Mouse (Mus musculus) embryonic fibroblast, embryonic 13.5 days (primary cell): ENCODE data around the gene Suz12.
"Not testable (repeated sequence)": the region's sequence is repeated elsewhere in the genome, so short reads cannot be mapped to it uniquely, and the experiment has no call there.

ENCODE experiments used
- CTCF ChIP-seq: IDR thresholded peaks from 2 replicates; pipeline ENCODE4 v1.5.1; 2011; ENCODE audit warnings: mild to moderate bottlenecking, control low read depth, low read length, moderate library complexity, borderline replicate concordance; ENCODE audit not compliant: insufficient read depth
- POLR2A ChIP-seq: IDR thresholded peaks from 2 replicates; pipeline ENCODE4 v1.6.1; 2011; ENCODE audit warnings: low read depth, mild to moderate bottlenecking, control low read depth, low read length, moderate library complexity

GRCm38 (mm10) chr11:80016533-80016932 lies 23.6 kb downstream of the Suz12 start:
- TF ChIP-seq POLR2A, CTCF: not testable (repeated sequence)
